17 mouse cellular contexts compared by ENCODE assay signal in the genomic region with DNA sequence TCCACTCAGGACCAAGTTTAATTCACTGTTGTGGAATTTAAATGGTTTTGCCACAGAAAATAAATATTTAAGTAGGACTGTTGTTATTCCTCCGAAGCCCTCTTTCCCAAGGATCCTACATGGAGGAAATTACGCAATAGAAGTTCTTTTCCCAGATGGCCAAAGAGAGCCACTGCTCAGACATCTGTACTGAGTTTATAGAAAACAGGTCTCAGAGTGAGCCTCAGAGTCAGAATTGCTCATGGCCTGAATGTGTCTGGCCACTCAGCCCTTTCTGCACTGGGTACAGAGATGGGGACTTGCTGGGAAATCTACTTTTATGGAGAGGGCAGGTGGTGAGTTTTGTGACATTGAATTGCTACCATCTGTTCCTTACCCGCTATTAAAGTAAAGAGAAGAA.
DNase-seq lines count a peak whose midpoint lies in the region; ATAC-seq lines count a peak whose summit lies in the region.
"Had no signal": no experiment of that assay in that cellular context is flagged by ENCODE, and none has a peak within 500 bp of the region (broad histone marks: within the 10 kb centered on the region; RNA-seq: fewer than 3 reads in every experiment).

No protein-coding gene starts in this region.

- H3K4me1 ChIP-seq in limb, embryonic 10.5 days, result peaks cover 13% of the 10 kb centered on the region
- H3K4me1 ChIP-seq: forebrain, embryonic 15.5 days; hindbrain, embryonic 13.5 days; lung, embryonic 15.5 days; midbrain, embryonic 10.5 days had no signal

- no peak overlapping the region for H3K4me3 ChIP-seq in limb, embryonic 10.5 days
- H3K4me3 ChIP-seq: forebrain, embryonic 15.5 days; hindbrain, embryonic 13.5 days; lung, embryonic 15.5 days; midbrain, embryonic 10.5 days had no signal

- H3K27ac ChIP-seq in limb, embryonic 10.5 days, result no peak overlapping the region
- H3K27ac ChIP-seq: forebrain, embryonic 15.5 days; hindbrain, embryonic 13.5 days; lung, embryonic 15.5 days; midbrain, embryonic 10.5 days had no signal

- peak; percentile 90 for DNase-seq in heart, adult 11 months
- DNase-seq in heart, postnatal 10 days, result no peak
- DNase-seq in 3T3-L1 (ENCODE audit: low read depth, low spot score), result peak; percentile 59
- peak; percentile 5 for DNase-seq in embryo, embryonic 11.5 days (ENCODE audit: low read depth, low spot score)
- DNase-seq in limb, embryonic 10.5 days (ENCODE audit: low spot score), result peak; percentile 35
- no peak for DNase-seq in frontal cortex, adult 2 months (ENCODE audit: extremely low spot score in 1 of 2, low spot score in 1 of 2)
- no peak for DNase-seq in kidney, adult 18-20 months
- DNase-seq: cerebellum, adult 9-11 months; kidney, adult 2 months; kidney, postnatal 14 days; right cerebral cortex, postnatal 4 days; thymus, postnatal 14 days had no signal

- 46% methylated on average over 3 of the region's 3 CpGs for WGBS in limb, embryonic 10.5 days

- no peaks in the 10 kb centered on the region for H3K27me3 ChIP-seq in limb, embryonic 10.5 days (ENCODE audit: low read depth, poor library complexity, severe bottlenecking)
- H3K27me3 ChIP-seq: forebrain, embryonic 15.5 days; hindbrain, embryonic 13.5 days; lung, embryonic 15.5 days had no signal

- no peaks in the 10 kb centered on the region for H3K9me3 ChIP-seq in limb, embryonic 10.5 days (replicated peaks)
- H3K9me3 ChIP-seq: forebrain, embryonic 15.5 days; hindbrain, embryonic 13.5 days; lung, embryonic 15.5 days; midbrain, embryonic 10.5 days had no signal

- no peak for ATAC-seq in erythroid progenitor cell, adult 5-6 weeks (replicated peaks; ENCODE audit: low FRiP score, poor library complexity, severe bottlenecking)
- ATAC-seq: forebrain, embryonic 15.5 days had no signal

- H3K36me3 ChIP-seq in limb, embryonic 10.5 days, result no peaks in the 10 kb centered on the region
- H3K36me3 ChIP-seq: forebrain, embryonic 15.5 days; hindbrain, embryonic 13.5 days; lung, embryonic 15.5 days; midbrain, embryonic 10.5 days had no signal

- intact Hi-C loops in heart, postnatal 10 days (cut with DNase I), result no loop called here

Comparison
In these comparisons a context has a peak if more than half of its experiments do, and no peak if none do; other contexts are left out.
1. DNase-seq: peak in heart, adult 11 months (single experiment), 3T3-L1 (single experiment), embryo, embryonic 11.5 days (single experiment) and limb, embryonic 10.5 days (single experiment); none in heart, postnatal 10 days (0 of 2), frontal cortex, adult 2 months (0 of 2) and kidney, adult 18-20 months (single experiment).